Mouse (Mus musculus): ENCODE data around the gene Exoc6b.
"Not testable (repeated sequence)": the region's sequence is repeated elsewhere in the genome, so short reads cannot be mapped to it uniquely, and the experiment has no call there.

The Exoc6b gene

DNA sequence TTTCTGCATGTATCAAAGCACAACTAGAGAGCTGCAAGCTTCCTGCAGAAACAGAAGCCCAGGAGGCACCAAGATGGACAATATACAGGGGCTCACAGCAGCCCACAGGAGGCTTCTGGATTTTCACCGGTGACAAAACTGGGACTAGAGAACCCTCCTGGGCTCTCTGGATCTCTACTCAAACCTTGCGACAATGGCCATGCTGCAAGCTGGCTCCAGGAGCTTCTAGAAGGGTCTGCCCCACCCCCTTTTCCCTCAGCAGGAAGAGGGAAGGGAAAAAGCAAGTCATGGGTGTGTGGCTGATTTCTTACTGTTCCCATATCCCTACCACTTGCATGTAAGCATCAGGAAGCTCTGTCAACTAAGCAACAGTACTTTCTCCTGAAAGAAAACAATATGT lies 437.7 kb downstream of the Exoc6b start:
- DNase-seq (ENCODE audit: low spot score in 2 of 2), result no peak

DNA sequence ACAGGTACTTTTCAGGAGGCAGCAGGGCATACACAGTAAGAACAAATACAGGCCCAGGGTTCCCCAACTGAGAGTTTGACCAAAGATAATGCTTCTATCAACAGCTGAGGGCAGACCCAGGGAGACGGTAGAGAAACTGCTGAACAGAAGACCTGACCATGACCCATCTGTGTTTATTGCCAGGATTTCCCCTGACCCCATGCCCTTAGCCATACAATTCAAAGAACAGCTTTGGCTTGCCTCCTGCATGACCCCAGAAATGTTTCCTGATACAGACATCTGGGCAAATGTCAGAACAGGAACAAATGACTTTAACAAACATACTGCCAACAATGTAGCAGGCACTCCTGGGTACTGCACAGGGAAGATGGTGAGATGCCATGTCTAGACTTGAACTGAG lies 439.0 kb downstream of the Exoc6b start:
- no peak for DNase-seq (ENCODE audit: low spot score in 2 of 2)

DNA sequence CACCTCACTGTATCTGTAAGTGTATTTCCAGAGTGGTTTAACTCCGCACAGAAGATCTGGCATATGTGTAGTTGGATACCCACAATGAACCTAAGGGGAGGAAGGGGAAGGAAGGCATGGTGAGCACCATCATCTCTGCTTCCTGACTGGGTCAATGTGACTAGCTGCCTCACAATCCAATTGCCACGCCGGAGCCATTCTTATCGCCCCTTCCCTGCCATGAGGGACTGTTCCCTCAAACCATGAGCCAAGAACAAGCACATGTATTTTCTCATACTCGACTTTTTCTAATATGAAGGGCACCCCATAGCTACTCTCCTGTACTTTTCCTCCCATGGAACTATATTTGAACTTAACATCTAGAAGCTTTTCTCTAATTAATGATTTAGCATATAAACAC lies 440.5 kb downstream of the Exoc6b start:
- no peak for DNase-seq (ENCODE audit: low spot score in 2 of 2)

DNA sequence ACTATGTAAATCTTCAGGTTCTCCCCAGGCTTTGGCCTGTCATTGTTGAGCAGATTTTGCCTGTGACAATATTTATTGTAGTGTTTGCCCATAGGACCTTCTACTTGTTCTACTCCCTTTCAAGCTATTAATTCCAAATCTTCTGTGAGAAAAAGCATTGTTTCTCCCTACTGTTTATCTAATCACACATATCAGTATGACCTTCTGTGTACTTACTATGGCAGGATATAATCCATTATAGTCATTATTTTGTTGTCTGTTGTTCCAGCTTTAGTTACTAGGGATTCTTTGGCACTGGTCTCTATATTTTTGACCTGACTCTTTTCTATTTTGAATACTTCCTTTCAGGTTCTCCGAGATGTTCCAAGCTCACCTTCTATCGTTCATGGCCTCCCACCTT lies 442.9 kb downstream of the Exoc6b start:
- DNase-seq (ENCODE audit: low spot score in 2 of 2), result no peak

DNA sequence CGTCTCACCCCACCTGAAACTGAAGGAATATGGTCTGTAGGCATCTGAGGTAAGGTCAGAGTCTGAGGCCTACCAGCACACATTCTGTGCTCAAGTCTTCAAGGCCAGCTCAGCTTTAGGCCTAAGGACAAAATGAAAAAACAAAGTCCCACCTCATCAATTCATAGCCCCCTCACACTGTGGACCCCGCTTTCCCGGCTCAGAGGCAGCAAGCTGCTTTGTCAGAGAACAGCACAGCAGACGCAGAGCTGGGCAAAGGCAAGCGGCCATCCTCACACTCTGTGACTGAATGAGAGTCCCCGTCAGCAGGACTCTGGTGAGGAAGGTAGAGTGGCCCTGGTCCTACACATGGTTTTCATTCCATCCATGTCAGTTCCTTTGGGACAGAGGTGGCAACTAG lies 450.1 kb downstream of the Exoc6b start:
- DNase-seq (ENCODE audit: low spot score in 2 of 2), result no peak

DNA sequence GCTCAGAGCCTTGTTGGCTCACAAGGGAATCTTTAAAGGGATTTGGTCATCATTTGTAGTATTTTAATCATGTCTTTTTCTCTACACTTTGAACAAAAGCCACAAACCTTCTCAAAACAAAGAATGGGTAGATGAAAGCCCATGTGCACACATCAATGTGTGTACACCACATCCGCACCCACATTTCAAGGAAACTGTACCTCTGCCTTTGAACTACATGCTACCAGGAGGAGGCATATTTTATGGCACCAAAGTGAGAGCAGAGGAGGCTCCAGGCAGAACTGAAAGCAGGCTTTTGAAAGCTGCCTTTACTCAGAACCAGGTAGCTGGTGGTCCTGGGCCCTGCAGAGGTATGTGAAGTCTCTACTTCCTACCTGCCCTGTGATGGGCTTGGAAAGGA lies 452.3 kb downstream of the Exoc6b start:
- DNase-seq (ENCODE audit: low spot score in 2 of 2), result no peak

DNA sequence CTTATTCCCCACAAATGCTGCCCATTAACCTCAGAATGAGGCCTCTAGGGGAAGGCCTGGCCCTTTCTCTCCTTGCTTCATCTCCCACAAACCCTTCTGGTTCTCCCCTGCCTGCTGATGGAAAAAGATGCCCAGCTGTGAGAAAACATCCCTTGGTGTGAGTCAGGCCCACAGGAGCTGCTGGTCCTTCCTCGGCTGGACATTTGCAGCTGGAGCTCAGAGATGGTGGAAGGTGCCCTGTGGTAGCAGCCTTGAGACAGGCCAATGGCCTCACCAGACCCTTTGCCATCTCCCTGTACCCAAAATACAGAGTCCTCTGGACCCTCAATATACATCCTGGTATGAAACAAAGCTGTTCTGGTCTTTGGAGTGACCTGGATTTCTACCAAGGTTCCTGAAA lies 452.7 kb downstream of the Exoc6b start:
- DNase-seq (ENCODE audit: low spot score in 2 of 2), result no peak

DNA sequence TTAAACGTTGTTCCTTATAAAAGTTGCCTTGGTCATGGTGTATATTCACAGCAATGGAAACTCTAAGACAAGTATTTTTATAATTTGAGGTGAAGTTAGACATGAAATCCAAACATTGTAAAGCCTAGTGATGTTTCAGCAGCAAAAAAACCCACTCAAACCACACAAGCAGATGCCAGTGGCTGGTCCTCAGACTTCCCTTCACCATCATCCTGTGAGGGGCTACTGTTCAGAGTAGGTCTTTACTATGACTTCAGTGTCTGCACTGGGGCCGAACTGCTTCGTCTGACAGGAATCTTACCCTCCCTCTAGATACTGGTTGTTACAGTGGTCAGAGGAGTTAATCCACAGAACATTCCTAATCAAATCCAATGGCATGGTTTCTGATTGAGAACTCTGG lies 455.8 kb downstream of the Exoc6b start:
- no peak for DNase-seq (ENCODE audit: low spot score in 2 of 2)

DNA sequence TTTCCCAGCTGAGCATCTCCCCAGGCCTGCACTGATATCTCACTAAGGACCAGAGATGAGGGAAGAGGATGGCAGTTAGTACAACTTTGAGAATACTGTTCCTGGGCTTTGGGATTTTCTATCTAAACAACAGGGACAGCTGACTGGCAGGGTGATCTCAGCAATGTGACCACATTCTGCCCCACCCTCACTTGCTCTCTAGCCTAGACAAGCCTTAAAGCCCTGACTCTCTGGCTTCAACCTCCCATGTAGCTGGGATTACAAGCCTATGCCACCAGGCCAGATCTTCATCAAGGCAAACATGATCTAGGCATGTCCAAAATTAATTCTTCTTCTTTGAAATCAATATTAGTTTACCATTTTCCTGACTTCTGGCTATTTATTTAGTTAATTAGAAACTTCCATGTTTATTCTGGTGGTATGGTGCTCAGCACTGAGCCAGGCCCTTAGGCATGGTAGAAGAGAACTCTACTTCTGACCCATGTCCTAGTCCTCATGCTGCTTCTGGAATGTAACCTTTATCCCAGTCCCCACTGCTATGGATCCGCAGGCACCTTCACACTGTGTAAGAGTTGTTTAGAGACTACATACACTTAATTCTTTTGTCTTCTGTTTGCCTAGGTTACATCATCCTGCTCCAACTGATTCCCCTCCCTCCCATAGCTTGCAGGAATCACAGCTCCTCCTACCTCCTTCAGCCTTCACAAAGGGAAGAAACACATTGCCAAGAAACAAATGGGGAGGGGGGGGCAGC lies 468.0 kb downstream of the Exoc6b start:
- DNase-seq (ENCODE audit: low spot score in 2 of 2), result no peak

DNA sequence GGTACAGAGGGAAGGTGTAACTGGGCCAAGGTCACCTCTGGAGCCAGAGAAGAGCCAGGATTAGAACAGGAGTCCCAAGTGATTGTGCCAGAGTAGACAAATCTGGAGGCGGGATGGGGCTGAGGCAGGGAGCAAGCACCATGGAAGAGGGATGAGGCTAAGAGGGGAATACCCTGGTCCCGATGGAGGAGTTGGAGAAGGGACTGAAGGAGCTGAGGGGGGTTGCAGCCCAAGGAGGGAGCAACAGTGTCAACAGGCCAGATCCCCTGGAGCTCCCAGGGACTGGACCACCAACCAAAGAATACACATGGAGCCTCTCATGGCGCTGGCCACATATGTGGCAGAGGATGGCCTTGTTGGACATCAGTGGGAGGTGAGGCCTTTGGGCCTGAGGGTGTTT lies 470.0 kb downstream of the Exoc6b start:
- not testable (repeated sequence) for DNase-seq (ENCODE audit: low spot score in 2 of 2)

DNA sequence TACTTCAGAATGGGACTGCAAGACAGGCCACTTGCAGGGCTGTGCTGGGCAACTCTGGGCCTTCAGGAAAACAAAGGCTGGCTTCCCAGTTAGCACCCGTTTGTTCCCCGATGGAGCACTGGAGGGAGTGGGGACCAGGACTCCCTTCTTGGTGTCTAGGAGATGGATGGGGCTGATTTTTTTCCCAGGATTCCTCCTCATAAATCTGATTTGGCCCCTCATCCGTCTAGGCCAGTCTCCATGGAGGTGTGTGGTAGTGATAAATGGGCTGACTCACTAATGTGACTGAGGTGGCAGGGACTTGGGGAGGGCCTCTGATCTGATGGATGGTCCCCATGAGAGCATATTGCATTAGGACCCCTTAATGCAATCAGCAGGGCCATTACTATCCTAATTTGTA lies 470.6 kb downstream of the Exoc6b start:
- no peak for DNase-seq (ENCODE audit: low spot score in 2 of 2)

DNA sequence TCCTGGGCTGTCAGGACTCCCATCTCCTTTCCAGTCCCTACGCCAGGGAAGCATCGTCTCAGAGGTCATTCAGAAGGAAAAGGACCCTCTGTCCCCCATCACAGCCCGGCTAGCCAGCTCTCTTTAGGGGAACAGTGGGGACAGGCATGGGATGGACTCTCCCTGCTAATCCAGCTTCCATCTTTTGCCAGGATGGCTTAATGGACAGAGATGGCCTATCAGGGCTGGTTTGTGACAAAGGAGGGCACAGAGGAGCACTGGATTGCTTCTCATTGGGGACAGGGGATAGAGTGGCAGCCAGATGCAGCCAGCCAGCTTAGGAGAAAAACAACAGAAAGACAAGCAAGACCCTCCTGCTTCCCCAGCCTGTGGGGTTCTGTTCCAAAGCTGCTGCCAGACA lies 474.7 kb downstream of the Exoc6b start:
- DNase-seq (ENCODE audit: low spot score in 2 of 2), result no peak

DNA sequence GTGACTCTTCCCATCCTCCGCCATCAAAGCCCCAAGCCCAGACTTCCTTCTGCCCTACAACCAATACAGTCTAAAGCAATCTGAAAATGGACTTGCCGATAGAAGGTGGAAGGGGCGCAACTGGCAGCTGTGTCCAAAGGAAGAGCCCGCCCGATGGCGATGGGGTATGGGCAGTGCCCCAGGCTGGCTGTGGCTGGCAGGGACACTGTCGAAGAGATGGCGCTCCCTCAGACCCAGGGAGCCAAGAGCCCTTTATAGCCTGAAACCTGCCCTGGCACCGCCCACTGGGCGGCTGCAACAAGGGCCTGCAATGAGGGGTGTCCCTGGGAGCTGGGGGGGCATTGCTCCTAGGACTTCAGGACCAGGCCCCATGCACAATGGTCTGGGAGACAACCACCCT lies 475.6 kb downstream of the Exoc6b start, which contains the start of gene Cyp26b1:
Gene Cyp26b1, minus strand, starts transcription at position 216 of the 400 bp plus-strand sequence.
- DNase-seq (ENCODE audit: low spot score in 2 of 2), result no peak

DNA sequence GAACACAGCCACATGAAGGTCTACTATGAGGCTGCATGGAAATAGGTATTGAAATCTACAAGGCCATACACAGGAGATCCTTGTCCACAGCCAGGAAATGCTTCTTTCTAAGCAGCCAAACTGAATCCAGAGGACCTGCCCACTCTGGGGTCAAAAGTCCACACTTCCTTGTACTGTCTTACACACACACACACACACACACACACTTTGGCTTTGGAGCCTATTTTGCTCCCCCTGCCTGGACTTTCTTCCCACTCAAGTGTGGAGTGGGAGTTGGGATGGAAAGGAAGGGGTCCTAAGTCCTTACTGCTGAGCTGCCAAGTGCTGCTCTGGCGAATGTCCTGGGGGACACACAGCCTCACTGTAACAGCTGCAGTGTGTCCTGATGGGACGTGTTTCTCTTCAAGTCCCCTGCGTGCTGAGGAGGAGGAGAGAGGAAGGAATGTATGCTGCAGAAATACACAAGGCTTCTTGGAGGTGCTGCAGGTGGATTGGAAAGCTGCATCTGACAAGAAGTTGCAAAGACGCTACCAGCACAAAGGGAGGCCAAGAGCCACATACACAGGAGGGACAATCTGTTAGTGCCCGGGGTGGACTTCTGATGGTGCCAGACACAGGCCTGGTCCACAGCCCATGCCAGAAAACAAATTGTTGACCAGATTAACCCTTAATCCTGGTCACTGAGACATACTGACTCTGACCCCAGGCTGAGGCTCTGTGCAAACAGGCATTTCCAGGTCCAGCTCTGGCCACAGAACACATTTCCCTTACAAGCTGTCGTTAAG lies 478.2 kb downstream of the Exoc6b start:
- no peak for DNase-seq (ENCODE audit: low spot score in 2 of 2)

DNA sequence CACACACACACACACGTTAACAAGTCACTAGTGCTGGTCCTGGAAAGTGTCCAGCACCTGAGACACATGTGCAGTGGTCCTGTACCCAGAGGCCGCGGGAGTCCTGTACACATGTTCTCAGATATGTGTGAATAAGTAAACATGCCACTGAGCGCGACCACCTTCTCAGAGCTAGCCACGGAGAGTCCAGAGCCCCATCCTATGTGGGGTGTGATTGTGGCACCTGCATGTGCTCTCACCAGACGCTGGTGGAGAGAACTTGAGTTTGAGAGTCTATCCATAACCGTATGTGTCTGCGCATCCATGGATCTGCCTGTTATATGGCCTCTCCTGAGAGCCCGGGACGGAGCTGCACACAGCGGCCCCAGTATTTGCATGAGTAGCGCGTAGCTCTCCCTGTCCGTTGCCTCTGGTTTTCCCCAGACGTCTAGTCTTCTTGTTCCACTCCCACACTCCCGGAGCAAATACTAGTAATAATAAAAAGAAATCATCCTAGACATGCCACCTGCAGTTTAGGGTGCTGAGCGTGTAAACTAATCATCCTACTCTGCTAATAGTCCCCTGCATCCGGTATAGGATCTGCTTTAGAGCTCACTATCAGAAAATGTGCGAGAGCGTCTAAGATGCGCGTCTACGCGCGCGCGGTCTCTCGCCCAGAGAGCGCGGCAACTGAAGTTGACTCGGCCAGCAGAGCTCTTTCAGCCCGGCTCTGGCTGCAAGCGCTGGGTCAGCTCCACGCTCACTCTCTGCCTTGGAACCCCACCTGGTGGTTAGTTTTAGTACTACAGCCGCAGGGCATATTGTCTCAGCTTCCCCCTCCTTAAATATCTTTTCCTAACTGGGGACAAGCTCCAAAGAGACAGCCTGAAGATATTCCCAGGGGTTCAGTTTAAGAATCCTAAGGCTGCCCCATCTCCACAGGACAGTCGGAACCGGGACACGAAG lies 479.3 kb downstream of the Exoc6b start:
- peak; percentile 4 to 86 for DNase-seq (ENCODE audit: low spot score in 2 of 2)

DNA sequence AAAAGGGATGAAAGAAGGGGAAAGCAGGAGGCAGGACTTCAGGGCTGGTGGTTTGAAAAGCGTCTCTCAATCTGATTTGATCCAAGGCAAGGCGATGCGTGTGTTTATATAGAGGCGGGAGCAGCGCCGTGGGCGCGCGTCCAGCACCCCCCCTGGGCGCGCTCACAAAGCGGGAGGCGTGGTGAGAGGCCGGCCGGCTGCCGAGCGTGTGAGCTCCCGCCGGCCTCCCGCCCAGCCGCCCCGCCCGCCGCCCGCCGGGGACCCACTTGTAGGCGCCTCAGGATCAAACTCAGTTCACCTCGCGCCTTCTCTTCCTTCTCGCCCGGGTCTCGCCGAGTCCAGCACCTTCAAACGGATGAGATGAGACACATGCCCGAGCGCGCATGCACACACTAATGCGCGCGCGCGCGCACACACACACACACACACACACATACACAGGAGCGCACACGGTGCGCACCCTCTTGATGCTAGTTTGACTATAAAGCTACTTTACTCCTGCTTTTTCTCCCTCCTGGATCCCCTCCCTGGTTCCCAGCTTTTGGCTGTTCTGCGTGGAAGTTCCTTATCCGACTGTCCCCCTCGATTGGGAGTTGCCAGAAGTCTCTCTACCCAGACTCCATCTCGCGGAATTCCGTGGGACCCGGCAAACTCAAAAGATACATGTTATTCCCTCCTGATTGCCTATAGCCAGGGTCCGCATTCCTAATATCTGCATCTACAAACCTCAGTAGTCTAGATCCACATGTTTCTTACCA lies 480.2 kb downstream of the Exoc6b start:
- DNase-seq (ENCODE audit: low spot score in 2 of 2), result peak in 1 of 2 experiments; percentile 7

DNA sequence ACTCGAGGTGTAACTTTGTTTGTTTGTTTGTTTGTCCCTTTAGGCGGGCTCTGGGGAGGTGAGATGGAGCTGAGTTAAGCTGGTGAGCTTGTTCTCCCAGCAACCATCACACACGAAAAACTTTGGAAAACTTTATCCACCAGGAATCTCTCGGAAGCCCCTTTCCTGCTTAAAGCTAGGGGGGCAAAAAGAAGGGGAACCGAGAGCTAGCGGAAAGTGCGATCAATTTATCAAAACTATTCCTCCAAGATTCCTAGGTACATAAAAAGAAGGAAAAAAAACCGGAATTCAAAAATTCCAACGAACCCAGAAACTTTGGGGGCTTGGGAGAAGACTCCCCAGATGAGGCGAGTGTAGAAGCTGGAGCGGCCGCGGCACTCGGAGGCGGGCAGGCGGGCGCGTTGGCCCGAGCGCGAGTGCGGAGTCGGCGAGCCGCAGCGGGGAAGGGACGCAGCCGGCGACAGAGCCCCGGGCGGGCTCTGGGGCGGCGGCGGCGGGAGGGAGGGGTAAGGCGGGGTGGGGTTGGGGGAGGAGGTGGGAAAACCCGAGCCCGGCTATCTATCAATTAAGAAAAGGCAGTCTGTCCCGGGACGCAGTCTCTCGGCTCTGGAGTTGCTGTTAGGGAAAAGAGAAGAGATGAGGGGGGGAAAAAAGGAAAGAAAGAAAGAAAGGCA lies 481.0 kb downstream of the Exoc6b start:
- peak in 1 of 2 experiments; percentile 1 for DNase-seq (ENCODE audit: low spot score in 2 of 2)

DNA sequence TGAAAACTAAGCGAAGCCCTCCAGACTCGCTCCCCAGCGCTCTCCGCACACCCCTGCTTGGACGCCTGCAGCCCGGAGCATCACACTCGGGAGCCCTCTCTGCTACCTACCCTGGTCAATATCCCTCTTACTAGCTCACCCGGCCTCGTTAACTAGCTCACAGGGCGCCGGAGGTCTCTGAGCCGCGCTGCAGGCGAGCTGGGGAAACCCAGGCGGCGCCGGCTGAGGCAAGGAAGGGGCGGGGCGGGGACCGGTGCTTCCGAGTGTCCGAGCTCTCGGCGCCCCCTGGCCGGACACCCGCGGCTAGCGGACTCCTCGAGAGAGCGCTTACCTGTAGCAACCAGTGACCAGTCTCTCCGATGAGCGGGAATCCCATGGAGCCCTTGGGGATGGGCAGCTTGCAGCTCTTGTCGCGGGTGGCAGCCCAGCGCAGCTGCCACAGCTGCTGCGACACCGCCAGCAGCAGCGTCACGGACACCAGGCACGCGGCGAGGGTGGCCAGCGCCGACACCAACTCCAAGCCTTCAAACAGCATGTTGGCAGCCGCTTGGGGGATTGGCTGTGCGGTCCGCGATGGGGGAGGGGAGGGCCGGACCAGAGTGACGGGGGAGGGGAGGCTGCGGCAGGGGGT lies 481.7 kb downstream of the Exoc6b start:
- DNase-seq (ENCODE audit: low spot score in 2 of 2), result no peak

DNA sequence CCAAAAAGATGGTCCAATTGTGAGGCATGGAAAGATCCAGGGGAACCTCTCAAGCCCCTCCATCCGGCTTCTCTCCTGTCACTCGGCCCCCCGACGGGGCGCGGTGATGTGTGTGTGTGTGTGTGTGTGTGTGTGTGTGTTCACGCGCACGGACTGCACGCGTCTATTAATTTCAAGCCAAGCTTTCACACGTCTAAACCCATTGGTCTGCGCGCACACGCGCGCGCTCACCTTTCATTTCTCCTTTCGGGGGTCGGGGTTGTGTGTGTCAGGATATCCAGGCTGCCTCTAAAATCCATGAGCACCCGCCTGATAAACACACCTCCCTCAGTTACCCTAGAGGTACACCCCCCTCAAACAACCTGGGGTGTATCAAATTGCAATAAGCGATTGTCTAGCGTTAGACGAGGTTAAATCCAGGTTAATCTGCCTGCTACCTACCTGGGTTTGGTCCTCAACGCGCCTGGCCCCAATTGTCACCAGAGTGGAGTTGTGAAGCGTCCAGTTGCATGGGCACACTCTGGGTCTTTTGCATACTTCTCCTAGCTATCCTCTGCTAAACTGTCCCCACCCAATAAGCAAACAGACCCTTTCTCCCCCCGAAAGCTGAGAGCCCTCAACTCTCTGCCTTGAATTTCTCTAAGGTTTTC lies 482.6 kb downstream of the Exoc6b start:
- DNase-seq (ENCODE audit: low spot score in 2 of 2), result no peak
